Mouse (Mus musculus): ENCODE data around the gene Sufu. TPM values are rescaled to one million over a fixed set of nuclear protein-coding genes. Genes with fewer than 3 reads are reported as not detected.

The Sufu gene
- polyA plus RNA-seq, 1 experiment from 2014 or later, result 7.6 TPM

DNA sequence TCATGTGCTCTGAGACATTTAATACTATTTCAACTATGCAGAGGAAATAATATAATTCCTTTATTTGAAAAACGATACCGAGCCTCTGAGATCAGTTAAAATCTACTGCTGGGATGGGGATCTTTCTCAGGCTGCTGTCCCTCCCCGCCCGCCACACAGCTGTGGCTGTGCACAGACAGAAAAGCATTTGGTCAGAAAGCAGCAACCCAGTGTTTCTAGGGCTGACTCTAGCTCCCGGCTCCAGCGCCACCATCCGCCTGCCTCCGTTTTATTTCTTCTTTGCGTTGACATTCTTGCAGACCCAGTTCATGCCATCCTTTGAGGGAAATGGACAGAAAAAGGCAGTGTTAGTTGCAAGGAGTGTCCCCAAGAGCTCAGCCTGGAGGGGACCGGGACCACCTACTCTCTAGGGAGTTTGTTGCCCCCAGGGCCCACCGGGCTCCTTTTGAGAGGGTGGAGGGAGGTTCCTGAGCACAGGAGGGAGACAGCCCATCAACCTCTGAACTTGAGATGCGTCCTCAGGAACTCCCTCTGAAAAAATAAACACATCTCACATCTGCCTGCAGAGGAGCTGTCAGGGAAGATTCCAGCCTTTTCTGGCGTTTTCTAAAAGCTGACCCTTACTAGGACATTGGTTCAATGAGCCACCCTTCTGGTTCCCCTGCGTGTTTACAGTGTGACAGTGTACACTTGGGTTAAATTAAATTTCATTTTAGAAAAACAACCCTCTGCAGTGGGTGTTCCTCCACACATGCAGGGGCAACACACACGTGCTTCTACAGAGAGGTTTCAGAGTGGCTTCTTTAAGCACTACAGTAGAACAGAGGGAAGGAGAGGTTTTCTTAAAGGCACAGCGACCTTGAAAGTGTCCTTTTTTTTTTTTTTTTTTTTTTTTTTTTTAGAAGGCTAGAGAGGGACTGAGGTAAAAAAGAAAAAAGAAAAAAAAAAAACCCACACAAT is 134.7 kb downstream of the Sufu start:
- WGBS (ENCODE audit: missing documents), result 80% methylated on average over 15 of the region's 16 CpGs
- no peak overlapping the region for H3K4me3 ChIP-seq (ENCODE audit: inconsistent target)

DNA sequence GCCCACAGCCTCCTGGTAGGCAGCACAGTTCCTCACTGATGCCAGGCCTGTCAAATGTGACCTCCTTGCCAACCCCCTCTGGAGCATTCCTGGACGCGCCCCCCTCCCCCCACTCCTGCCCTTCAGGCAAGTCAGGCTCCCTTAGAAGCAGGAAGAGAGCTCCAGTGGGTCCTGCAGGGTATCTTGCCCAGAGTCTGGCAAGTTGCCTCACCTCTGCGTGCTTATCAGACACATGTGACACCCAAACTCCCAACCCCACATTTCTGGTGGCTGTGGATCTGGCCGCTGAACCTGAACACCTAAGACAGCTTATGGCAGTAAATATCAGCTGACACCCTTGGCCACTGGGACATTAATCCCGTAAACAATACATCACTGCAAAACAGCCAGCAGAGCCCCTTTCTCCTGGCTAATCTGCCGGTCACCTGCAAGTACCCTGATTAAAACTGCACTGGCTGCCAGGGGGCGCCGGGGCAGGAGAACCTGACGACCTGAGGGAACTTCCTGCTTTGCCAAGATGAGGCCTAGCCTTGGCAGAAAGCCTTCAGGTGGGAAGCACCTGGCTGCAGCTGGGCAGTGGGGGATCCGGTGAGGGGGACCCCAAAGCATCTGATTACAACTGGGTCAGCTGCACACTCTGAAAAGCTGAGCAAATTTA is 135.5 kb downstream of the Sufu start:
- WGBS (ENCODE audit: missing documents), result 41% methylated on average over 8 of the region's 10 CpGs
- Histone ChIP-seq H3K27ac (no peak overlapping the region), H3K4me3 (ENCODE audit: inconsistent target) (no peak overlapping the region), H3K36me3 (ENCODE audit: inconsistent target) (no peaks in the 10 kb centered on the region), H3K79me2 (ENCODE audit: inconsistent target) (no peaks in the 10 kb centered on the region)

More for the DNA sequence above, 134.7 kb downstream of the Sufu start:
- H3K79me2 ChIP-seq (ENCODE audit: inconsistent target), result no peaks in the 10 kb centered on the region
- H3K27ac ChIP-seq, result no peak overlapping the region
- H3K36me3 ChIP-seq (ENCODE audit: inconsistent target), result no peaks in the 10 kb centered on the region

DNA sequence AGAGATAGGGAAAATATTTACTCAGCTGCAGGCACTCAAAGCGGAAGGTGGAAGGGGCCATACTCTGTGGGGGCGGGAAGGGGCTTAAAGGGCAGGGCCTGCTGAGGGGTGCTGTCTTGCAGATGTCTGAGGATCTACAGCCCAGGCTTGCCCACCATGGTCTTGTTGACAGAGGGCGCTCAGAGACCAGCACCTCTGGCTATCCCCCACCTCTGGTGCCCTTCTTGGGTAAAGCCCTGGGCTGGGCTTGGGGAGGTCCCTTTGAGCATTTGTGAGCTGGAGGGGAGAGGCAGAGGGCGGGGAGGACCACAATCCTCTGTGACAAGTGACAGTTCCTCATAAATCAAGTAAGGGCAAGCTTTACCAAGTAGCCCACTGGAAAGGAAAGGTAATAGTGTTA is 136.4 kb downstream of the Sufu start:
- H3K36me3 ChIP-seq (ENCODE audit: inconsistent target), result no peaks in the 10 kb centered on the region
- WGBS (ENCODE audit: missing documents), result 87% methylated on average over 4 of the region's 4 CpGs
- no peak overlapping the region for H3K27ac ChIP-seq
- H3K4me3 ChIP-seq (ENCODE audit: inconsistent target), result no peak overlapping the region
- H3K79me2 ChIP-seq (ENCODE audit: inconsistent target), result no peaks in the 10 kb centered on the region

DNA sequence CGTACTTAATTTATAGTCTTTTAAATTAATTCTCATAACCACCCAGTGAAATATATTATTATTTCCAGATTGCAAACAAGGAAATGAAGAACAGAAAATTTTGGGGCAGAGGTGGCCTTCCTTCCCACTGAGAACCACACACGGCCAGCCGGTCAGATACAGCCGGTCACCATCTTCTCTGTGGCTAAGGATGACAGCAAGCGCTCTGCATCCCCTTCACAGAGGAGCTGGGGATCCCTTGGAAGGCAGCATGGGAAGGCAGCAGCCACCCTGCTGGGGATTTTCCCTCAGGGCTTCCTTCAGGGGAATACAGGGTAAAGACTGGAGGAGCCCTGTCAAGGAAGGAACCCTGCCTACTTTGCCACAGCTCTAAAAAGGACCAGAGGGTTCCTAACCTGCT is 136.8 kb downstream of the Sufu start:
- WGBS (ENCODE audit: missing documents), result 90% methylated on average over 5 of the region's 5 CpGs
- Histone ChIP-seq H3K4me3 (ENCODE audit: inconsistent target) (no peak overlapping the region), H3K36me3 (ENCODE audit: inconsistent target) (no peaks in the 10 kb centered on the region), H3K79me2 (ENCODE audit: inconsistent target) (no peaks in the 10 kb centered on the region), H3K27ac (no peak overlapping the region)

DNA sequence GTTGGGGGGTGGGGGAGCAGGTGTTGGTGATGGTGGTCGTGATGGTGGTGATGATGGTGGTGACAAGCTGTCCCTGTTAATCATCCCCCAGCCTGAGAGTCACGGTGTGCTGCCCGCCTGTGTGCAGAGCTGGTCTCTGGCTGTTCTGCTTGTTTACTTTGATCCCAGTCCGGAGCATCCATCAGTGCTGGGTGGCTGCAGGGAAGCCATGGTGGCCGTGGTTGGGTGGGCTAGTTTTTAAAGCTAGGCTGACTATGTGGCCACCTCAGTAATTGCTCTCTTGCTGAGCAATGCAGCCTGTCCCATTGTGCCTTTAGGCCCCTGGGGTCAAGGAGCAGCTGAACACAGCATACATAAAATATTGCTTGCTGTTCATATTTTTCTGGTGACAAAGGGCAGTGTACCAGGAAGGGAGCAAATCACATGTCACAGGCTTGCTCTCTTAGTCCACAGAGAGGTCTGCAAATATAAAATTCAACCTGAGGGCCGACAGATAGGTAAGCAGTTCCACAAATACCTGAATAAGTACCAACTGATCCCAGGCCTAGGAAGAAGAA is 137.9 kb downstream of the Sufu start:
- WGBS (ENCODE audit: missing documents), result 81% methylated on average over 6 of the region's 6 CpGs
- Histone ChIP-seq H3K36me3 (ENCODE audit: inconsistent target) (no peaks in the 10 kb centered on the region), H3K79me2 (ENCODE audit: inconsistent target) (no peaks in the 10 kb centered on the region), H3K27ac (no peak overlapping the region), H3K4me3 (ENCODE audit: inconsistent target) (no peak overlapping the region)

DNA sequence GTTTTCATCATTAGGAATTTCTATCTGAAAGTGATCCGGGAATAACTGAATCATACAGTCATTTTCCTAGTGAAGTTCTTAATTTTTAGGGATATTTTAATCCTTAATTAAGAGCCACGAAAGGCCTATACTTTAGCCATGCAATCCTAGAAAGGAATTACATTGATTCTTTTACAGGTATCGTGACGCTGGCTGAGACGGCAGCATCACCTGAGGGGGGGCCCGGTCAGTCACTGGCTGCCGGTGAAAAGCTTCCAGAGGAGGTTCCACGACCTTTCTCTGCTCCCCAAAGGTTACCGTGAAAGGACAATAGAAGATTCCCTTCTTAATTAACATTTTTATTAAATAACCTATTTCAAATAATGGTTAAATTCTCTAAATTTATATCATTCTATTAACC is 140.7 kb downstream of the Sufu start:
- Histone ChIP-seq H3K36me3 (ENCODE audit: inconsistent target) (no peaks in the 10 kb centered on the region), H3K4me3 (ENCODE audit: inconsistent target) (no peak overlapping the region), H3K27ac (no peak overlapping the region), H3K79me2 (ENCODE audit: inconsistent target) (no peaks in the 10 kb centered on the region)
- WGBS (ENCODE audit: missing documents), result 93% methylated on average over 9 of the region's 9 CpGs

DNA sequence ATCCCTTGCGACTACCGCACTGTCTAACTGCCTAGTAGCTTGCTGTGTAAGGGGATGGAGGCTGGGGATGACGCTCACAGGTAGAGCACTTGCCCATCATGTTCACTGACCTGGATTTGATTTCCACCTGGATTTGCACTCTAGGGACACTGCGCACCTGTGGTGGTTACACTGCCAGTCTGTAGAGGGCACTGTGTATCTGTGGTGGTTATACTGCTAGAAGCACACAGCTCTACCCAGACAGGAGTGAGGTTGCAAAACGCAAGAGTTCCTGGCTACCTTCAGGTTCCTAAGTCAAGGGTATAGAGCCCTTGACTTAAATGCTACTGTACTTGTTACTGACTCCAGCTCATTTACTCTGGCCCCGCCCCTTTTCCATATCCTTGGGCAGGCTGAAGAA is 141.5 kb downstream of the Sufu start:
- H3K79me2 ChIP-seq (ENCODE audit: inconsistent target), result no peaks in the 10 kb centered on the region
- H3K27ac ChIP-seq, result no peak overlapping the region
- H3K36me3 ChIP-seq (ENCODE audit: inconsistent target), result no peaks in the 10 kb centered on the region
- WGBS (ENCODE audit: missing documents), result 88% methylated on average over 6 of the region's 6 CpGs
- no peak overlapping the region for H3K4me3 ChIP-seq (ENCODE audit: inconsistent target)

Other genes with a start within 250 kb of the Sufu start
- not detected in 3 replicates for gene Pitx3, start 248.6 kb upstream of the Sufu start, polyA plus RNA-seq (2018)
- 26.0 to 52.8 TPM (median 26.1 TPM) in 3 replicates for gene Gbf1, start 244.4 kb upstream of the Sufu start, polyA plus RNA-seq (2018)
- 22.0 to 49.3 TPM (median 32.3 TPM) in 3 replicates for gene Nfkb2, start 92.6 kb upstream of the Sufu start, polyA plus RNA-seq (2018)
- 0.13 to 0.33 TPM in 2 of 3 replicates, not detected in the other for gene Psd, start 69.7 kb upstream of the Sufu start, polyA plus RNA-seq (2018)
- 1.1 to 6.6 TPM (median 6.4 TPM) in 3 replicates for gene Fbxl15, start 68.7 kb upstream of the Sufu start, polyA plus RNA-seq (2018)
- 107 to 134 TPM (median 122 TPM) in 3 replicates for gene Cuedc2, start 58.2 kb upstream of the Sufu start, polyA plus RNA-seq (2018)
- 15.2 to 23.8 TPM (median 20.1 TPM) in 3 replicates for gene Mfsd13a, start 55.8 kb upstream of the Sufu start, polyA plus RNA-seq (2018)
- gene 2310034G01Rik, start 46.6 kb upstream of the Sufu start, polyA plus RNA-seq (2018), result 0.17 to 0.31 TPM (median 0.27 TPM) in 3 replicates
- gene Actr1a, start 1.1 kb upstream of the Sufu start, polyA plus RNA-seq (2018), result 93.8 to 117 TPM (median 112 TPM) in 3 replicates
- gene Trim8, start 104.8 kb downstream of the Sufu start, polyA plus RNA-seq (2018), result 33.5 to 58.8 TPM (median 46.5 TPM) in 3 replicates
- gene Arl3, start 176.3 kb downstream of the Sufu start, polyA plus RNA-seq (2018), result 31.2 to 78.5 TPM (median 36.3 TPM) in 3 replicates
- 3.7 to 8.0 TPM (median 6.1 TPM) in 3 replicates for gene Sfxn2, start 176.5 kb downstream of the Sufu start, polyA plus RNA-seq (2018)
- 52.4 to 61.0 TPM (median 59.3 TPM) in 3 replicates for gene Wbp1l, start 202.2 kb downstream of the Sufu start, polyA plus RNA-seq (2018)